Mouse (Mus musculus): ENCODE measurements around the gene Zcwpw1.
"Not testable (repeated sequence)": the region's sequence is repeated elsewhere in the genome, so short reads cannot be mapped to it uniquely, and the experiment has no call there.

The Zcwpw1 gene

DNA sequence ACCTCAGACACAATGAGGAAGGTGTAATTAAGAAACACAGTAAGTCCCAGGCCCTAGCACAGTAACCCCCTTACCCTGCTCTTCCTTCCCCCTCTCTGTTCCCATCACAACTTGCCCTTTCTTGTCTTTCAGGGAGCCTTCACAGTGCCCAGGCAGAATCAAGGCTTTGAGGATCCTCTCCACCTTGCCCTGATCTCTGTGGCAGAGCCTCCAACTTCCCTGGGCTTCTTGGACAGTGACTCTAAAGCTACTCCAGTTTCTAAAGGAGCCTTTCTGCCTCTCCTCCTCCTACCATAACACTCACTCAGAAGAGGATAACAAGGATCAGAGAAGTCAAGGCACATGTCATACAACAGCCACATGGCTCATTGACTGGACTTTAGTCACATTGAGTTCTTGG lies 49.0 kb downstream of the Zcwpw1 start:
- DNase-seq (ENCODE audit: low spot score), result no peak

DNA sequence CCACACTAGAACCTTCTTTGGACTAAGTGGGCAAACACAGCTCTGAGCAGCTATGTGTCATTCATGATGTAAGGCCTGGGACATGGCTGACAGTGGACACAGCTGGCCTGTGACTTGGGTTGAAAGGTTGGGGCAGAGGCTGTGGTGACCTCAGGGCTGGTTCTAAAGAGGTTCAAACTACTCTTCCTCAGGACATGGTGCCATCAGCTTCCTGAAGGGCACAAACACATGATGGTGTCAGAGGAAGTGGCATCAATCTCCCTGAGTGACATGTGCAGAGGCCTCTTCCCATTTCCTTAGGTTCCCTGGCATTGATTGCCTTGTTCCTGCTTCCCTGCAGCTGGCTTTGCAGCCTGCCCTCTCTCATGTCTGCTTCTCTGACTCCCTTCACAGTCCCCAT lies 49.5 kb downstream of the Zcwpw1 start:
- not testable (repeated sequence) for DNase-seq (ENCODE audit: low spot score)

DNA sequence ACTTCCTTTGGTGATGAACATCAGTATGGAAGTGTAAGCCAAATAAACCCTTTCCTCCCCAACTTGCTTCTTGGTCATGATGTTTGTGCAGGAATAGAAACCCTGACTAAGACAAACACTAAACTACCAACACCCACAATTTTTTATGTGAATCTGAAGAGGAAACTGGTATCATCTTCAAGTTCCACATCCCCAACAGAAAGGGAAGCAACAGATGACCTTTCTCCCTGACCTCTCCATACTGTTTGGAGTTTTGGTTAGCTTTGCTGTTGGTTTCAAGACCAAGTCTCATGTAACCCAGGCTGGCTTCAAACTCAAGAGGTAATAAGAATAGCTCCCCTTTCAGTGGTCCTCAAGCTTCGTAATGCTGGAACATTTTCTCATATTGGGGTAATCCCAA lies 62.7 kb downstream of the Zcwpw1 start:
- not testable (repeated sequence) for DNase-seq (ENCODE audit: low spot score)

DNA sequence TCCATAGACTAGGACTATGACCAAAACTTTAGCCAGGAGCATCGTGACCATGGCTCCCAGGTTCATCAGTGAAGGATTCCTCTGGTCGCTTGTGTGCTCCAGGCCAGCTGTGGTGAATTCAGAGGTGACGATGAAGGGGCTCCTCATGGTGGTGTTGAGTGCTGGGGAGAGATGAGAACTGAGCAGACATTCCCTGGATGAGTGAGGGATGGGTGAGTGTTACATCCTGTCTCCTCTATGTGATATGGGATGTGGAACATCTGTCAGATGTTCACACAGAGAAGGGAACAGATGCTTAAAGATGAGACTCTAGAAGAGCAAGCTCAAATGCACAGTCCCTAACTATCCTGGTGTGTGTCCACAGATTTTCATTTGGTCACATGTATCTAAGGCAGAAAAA lies 67.3 kb downstream of the Zcwpw1 start:
- not testable (repeated sequence) for DNase-seq (ENCODE audit: low spot score)

DNA sequence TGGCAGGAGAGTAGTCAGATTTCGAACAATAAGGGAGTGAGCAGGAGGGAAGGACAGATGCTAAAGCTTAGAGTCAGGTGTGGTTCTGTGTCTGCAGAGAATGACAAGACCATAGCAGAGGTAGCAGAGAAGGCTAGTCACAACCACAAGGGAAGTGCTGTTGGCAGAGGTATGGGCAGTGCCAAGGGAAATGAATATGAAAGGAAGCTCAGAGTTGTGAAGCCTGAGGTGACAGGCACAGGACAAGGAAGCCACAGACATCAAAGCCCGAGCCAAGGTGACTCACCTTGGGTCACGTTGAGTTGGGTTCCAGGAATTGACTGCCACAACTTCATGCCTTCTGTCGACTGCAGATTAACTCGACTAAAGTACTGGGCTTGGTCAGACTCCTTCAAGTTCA lies 69.3 kb downstream of the Zcwpw1 start:
- DNase-seq (ENCODE audit: low spot score), result not testable (repeated sequence)

DNA sequence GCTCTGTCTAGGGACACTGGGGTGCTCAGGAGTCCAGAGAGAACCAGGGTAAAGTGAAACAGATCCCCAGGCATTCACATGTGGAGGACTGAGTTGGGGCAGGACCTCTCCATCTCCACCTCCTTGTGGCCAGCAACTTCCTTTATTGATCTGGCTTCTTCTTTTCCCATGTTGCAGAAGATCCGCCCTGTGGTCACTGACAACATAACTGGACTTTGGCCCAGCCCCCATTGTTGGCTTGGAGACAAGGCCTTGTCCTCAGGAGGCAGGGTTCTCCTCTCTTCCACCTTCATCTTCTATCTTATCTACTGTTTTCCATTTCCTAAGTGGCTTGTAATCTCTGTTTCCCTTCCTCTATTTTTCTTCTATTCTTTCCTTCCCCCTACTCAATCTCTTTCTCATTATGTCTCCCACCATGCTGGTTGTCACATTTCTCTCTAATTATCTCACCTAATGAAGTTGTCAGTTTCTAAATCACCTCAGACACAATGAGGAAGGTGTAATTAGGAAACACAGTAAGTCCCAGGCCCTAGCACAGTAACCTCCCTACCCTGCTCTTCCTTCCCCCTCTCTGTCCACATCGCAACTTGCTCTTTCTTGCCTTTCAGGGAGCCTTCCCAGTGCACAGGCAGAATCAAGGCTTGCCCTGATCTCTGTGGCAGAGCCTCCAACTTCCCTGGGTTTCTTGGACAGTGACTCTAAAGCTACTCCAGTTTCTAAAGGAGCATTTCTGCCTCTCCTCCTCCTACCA lies 70.5 kb downstream of the Zcwpw1 start, which contains the start of gene Pilrb1:
Gene Pilrb1, minus strand, starts transcription at position 147 of the 751 bp plus-strand sequence.
- DNase-seq (ENCODE audit: low spot score), result not testable (repeated sequence)

DNA sequence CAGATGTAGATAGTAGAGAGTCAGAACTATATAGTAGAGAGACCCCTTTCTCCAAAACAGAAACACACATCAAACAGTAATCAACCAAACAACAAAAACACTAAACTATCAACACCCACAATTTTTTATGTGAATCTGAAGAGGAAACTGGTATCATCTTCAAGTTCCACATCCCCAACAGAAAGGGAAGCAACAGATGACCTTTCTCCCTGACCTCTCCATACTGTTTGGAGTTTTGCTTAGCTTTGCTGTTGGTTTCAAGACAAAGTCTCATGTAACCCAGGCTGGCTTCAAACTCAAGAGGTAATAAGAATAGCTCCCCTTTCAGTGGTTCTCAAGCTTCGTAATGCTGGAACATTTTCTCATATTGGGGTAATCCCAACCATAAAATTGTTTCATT lies 76.4 kb downstream of the Zcwpw1 start:
- DNase-seq (ENCODE audit: low spot score), result not testable (repeated sequence)

DNA sequence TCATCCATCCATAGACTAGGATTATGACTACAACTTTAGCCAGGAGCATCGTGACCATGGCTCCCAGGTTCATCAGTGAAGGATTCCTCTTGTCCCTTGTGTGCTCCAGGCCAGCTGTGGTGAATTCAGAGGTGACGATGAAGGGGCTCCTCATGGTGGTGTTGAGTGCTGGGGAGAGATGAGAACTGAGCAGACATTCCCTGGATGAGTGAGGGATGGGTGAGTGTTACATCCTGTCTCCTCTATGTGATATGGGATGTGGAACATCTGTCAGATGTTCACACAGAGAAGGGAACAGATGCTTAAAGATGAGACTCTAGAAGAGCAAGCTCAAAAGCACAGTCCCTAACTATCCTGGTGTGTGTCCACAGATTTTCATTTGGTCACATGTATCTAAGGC lies 81.0 kb downstream of the Zcwpw1 start:
- DNase-seq (ENCODE audit: low spot score), result not testable (repeated sequence)

DNA sequence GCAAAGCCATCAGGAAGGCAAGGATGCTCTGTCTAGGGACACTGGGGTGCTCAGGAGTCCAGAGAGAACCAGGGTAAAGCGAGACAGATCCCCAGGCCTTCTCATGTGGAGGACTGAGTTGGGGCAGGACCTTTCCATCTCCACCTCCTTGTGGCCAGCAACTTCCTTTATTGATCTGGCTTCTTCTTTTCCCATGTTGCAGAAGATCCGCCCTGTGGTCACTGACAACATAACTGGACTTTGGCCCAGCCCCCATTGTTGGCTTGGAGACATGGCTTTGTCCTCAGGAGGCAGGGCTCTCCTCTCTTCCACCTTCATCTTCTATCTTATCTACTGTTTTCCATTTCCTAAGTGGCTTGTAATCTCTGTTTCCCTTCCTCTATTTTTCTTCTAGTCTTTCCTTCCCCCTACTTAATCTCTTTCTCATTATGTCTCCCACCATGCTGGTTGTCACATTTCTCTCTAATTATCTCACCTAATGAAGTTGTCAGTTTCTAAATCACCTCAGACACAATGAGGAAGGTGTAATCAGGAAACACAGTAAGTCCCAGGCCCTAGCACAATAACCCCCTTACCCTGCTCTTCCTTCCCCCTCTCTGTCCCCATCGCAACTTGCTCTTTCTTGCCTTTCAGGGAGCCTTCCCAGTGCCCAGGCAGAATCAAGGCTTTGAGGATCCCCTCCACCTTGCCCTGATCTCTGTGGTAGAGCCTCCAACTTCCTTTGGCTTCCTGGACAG lies 84.2 kb downstream of the Zcwpw1 start, which contains the start of gene Pilrb2:
Gene Pilrb2, minus strand, starts transcription at position 172 of the 737 bp plus-strand sequence.
- DNase-seq (ENCODE audit: low spot score), result not testable (repeated sequence)

Measured in ovary, postnatal 14 days (tissue).